ENCODE assay signal across 24 mouse cellular contexts in genomic region chrX:159191581-159191980, GRCm38 (mm10).
"Had no signal": no experiment of that assay in that cellular context is flagged by ENCODE, and none has a peak within 500 bp of the region (broad histone marks: within the 10 kb centered on the region; RNA-seq: fewer than 3 reads in every experiment).

No protein-coding gene starts in this region.

- H3K27ac ChIP-seq: liver, embryonic 13.5 days; liver, embryonic 15.5 days; lung, embryonic 15.5 days; midbrain, embryonic 10.5 days; midbrain, embryonic 12.5 days; neural tube, embryonic 13.5 days; neural tube, embryonic 15.5 days; stomach, embryonic 15.5 days; stomach, postnatal 0 days had no signal

- H3K4me3 ChIP-seq: liver, embryonic 13.5 days; liver, embryonic 15.5 days; lung, embryonic 15.5 days; midbrain, embryonic 10.5 days; midbrain, embryonic 12.5 days; myocyte; neural tube, embryonic 13.5 days; neural tube, embryonic 15.5 days; stomach, embryonic 15.5 days had no signal

- H3K9me3 ChIP-seq: liver, embryonic 13.5 days; liver, embryonic 15.5 days; lung, embryonic 15.5 days; midbrain, embryonic 10.5 days; midbrain, embryonic 12.5 days; neural tube, embryonic 13.5 days; neural tube, embryonic 15.5 days; stomach, embryonic 15.5 days had no signal

- H3K9ac ChIP-seq: liver, embryonic 13.5 days; liver, embryonic 15.5 days; liver, postnatal 0 days; lung, embryonic 15.5 days; midbrain, embryonic 12.5 days; neural tube, embryonic 13.5 days; neural tube, embryonic 15.5 days; stomach, embryonic 15.5 days had no signal

- ATAC-seq: liver, postnatal 0 days; lung, postnatal 0 days; midbrain, embryonic 16.5 days had no signal

- H3K36me3 ChIP-seq: liver, embryonic 13.5 days; liver, embryonic 15.5 days; lung, embryonic 15.5 days; midbrain, embryonic 10.5 days; midbrain, embryonic 12.5 days; neural tube, embryonic 13.5 days; neural tube, embryonic 15.5 days; stomach, embryonic 15.5 days had no signal

- H3K4me2 ChIP-seq: liver, embryonic 13.5 days; liver, embryonic 15.5 days; lung, embryonic 15.5 days; midbrain, embryonic 12.5 days; neural tube, embryonic 13.5 days; neural tube, embryonic 15.5 days; stomach, embryonic 15.5 days had no signal

- DNase-seq: liver, embryonic 13.5 days; liver, postnatal 0 days; lung, adult 2 months; lung, postnatal 14 days; lung, postnatal 4 days; midbrain, embryonic 14.5 days; retina, postnatal 1 day; right cerebral cortex, adult 18-20 months; right cerebral cortex, postnatal 25 days; right cerebral cortex, postnatal 4 days; thymus, adult 18-20 months; thymus, postnatal 14 days; thymus, postnatal 36 days had no signal

- H3K27me3 ChIP-seq: liver, embryonic 13.5 days; liver, embryonic 15.5 days; lung, embryonic 15.5 days; neural tube, embryonic 15.5 days; stomach, embryonic 15.5 days had no signal

- H3K4me1 ChIP-seq: liver, embryonic 13.5 days; liver, embryonic 15.5 days; lung, embryonic 15.5 days; midbrain, embryonic 10.5 days; midbrain, embryonic 12.5 days; neural tube, embryonic 13.5 days; neural tube, embryonic 15.5 days; stomach, embryonic 15.5 days had no signal
